Mouse (Mus musculus): Measurements from ENCODE around the gene Ccdc62. TPM values are rescaled to one million over a fixed set of nuclear protein-coding genes. Genes with fewer than 3 reads are reported as not detected.

The Ccdc62 gene
- total and polyA plus RNA-seq, 2 experiments from 2014 or later: 3.7 TPM

- WGBS: 91% methylated on average over 12 of the region's 12 CpGs
- H3K27ac ChIP-seq (ENCODE audit: low read depth, low read length): no peak overlapping the region
- no peak overlapping the region for H3K4me2 ChIP-seq (ENCODE audit: low read depth)
- no peak overlapping the region for H3K4me3 ChIP-seq (ENCODE audit: low read depth, low read length)
- H3K9ac ChIP-seq: no peak overlapping the region
- no peaks in the 10 kb centered on the region for H3K9me3 ChIP-seq (ENCODE audit: low read length)
- no peak for TF ChIP-seq CTCF (IDR thresholded peaks at IDR 0.05; ENCODE audit: low read depth)
- no peaks in the 10 kb centered on the region for H3K4me1 ChIP-seq (ENCODE audit: insufficient read depth)
- ATAC-seq (no peak), DNase-seq (no peak)
- H3K27me3 ChIP-seq (ENCODE audit: insufficient read depth, low read length): no peaks in the 10 kb centered on the region
- no peaks in the 10 kb centered on the region for H3K36me3 ChIP-seq (ENCODE audit: insufficient read depth)
These were observed 3.1 kb downstream of the Ccdc62 start for GRCm38 (mm10) chr5:123933556-123933955.

GRCm38 (mm10) chr5:123933957-123934591, 3.6 kb downstream of the Ccdc62 start:
- ATAC-seq: no peak
- DNase-seq: no peak
- Histone ChIP-seq H3K9ac (no peak overlapping the region), H3K4me2 (ENCODE audit: low read depth) (no peak overlapping the region), H3K4me1 (ENCODE audit: insufficient read depth) (no peaks in the 10 kb centered on the region), H3K9me3 (ENCODE audit: low read length) (no peaks in the 10 kb centered on the region), H3K27ac (ENCODE audit: low read depth, low read length) (no peak overlapping the region), H3K4me3 (ENCODE audit: low read depth, low read length) (no peak overlapping the region), H3K27me3 (ENCODE audit: insufficient read depth, low read length) (no peaks in the 10 kb centered on the region), H3K36me3 (ENCODE audit: insufficient read depth) (no peaks in the 10 kb centered on the region)
- TF ChIP-seq CTCF (IDR thresholded peaks at IDR 0.05; ENCODE audit: low read depth): peak; percentile 50
- WGBS: 48% methylated on average over 18 of the region's 18 CpGs

DNA sequence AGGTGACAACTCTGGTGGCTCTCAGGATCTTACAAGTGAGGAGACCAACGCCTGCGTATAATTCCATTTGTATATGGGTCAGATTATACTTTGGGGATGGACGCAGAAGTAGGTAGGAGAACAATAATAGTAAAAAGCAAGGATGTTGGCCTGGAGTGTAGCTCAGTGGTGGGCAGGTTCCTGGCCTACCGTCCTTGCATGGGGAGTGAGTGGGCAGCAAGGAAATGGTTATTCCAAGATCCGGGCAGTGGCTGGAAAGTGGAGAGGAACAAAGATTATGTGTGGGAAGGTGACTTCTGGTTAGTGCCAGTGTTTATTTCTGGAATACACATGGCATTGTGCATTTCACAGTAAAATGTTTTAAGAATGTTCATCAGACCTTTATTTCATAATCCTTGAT, 5.5 kb downstream of the Ccdc62 start:
- ATAC-seq (no peak), DNase-seq (no peak)
- no peak overlapping the region for H3K4me2 ChIP-seq (ENCODE audit: low read depth)
- H3K36me3 ChIP-seq (ENCODE audit: insufficient read depth): no peaks in the 10 kb centered on the region
- no peaks in the 10 kb centered on the region for H3K4me1 ChIP-seq (ENCODE audit: insufficient read depth)
- no peaks in the 10 kb centered on the region for H3K9me3 ChIP-seq (ENCODE audit: low read length)
- H3K27me3 ChIP-seq (ENCODE audit: insufficient read depth, low read length): no peaks in the 10 kb centered on the region
- H3K27ac ChIP-seq (ENCODE audit: low read depth, low read length): no peak overlapping the region
- TF ChIP-seq CTCF (IDR thresholded peaks at IDR 0.05; ENCODE audit: low read depth): no peak
- WGBS: 93% methylated on average over 5 of the region's 5 CpGs
- no peak overlapping the region for H3K9ac ChIP-seq
- no peak overlapping the region for H3K4me3 ChIP-seq (ENCODE audit: low read depth, low read length)

GRCm38 (mm10) chr5:123938479-123938878, 8.0 kb downstream of the Ccdc62 start:
- DNase-seq (no peak), ATAC-seq (no peak)
- Histone ChIP-seq H3K27ac (ENCODE audit: low read depth, low read length) (no peak overlapping the region), H3K36me3 (ENCODE audit: insufficient read depth) (no peaks in the 10 kb centered on the region), H3K4me2 (ENCODE audit: low read depth) (no peak overlapping the region), H3K9ac (no peak overlapping the region), H3K9me3 (ENCODE audit: low read length) (no peaks in the 10 kb centered on the region), H3K4me3 (ENCODE audit: low read depth, low read length) (no peak overlapping the region), H3K27me3 (ENCODE audit: insufficient read depth, low read length) (no peaks in the 10 kb centered on the region), H3K4me1 (ENCODE audit: insufficient read depth) (no peaks in the 10 kb centered on the region)
- no peak for TF ChIP-seq CTCF (IDR thresholded peaks at IDR 0.05; ENCODE audit: low read depth)
- WGBS: 87% methylated on average over 5 of the region's 5 CpGs

GRCm38 (mm10) chr5:123946546-123946945, 16.1 kb downstream of the Ccdc62 start:
- TF ChIP-seq CTCF (IDR thresholded peaks at IDR 0.05; ENCODE audit: low read depth): no peak
- no peak overlapping the region for H3K4me2 ChIP-seq (ENCODE audit: low read depth)
- DNase-seq (no peak), ATAC-seq (no peak)
- no peaks in the 10 kb centered on the region for H3K27me3 ChIP-seq (ENCODE audit: insufficient read depth, low read length)
- H3K4me3 ChIP-seq (ENCODE audit: low read depth, low read length): no peak overlapping the region
- H3K36me3 ChIP-seq (ENCODE audit: insufficient read depth): no peaks in the 10 kb centered on the region
- H3K27ac ChIP-seq (ENCODE audit: low read depth, low read length): no peak overlapping the region
- no peak overlapping the region for H3K9ac ChIP-seq
- WGBS: 58% methylated on average over 4 of the region's 4 CpGs
- no peaks in the 10 kb centered on the region for H3K4me1 ChIP-seq (ENCODE audit: insufficient read depth)
- no peaks in the 10 kb centered on the region for H3K9me3 ChIP-seq (ENCODE audit: low read length)

GRCm38 (mm10) chr5:123947041-123947761, 16.7 kb downstream of the Ccdc62 start:
- DNase-seq (peak; percentile 85), ATAC-seq (peak; percentile 40; the same call in 1 of the 2 replicates)
- Histone ChIP-seq H3K27ac (ENCODE audit: low read depth, low read length) (no peak overlapping the region), H3K27me3 (ENCODE audit: insufficient read depth, low read length) (no peaks in the 10 kb centered on the region), H3K4me1 (ENCODE audit: insufficient read depth) (no peaks in the 10 kb centered on the region), H3K4me3 (ENCODE audit: low read depth, low read length) (no peak overlapping the region), H3K9ac (no peak overlapping the region), H3K4me2 (ENCODE audit: low read depth) (no peak overlapping the region), H3K9me3 (ENCODE audit: low read length) (no peaks in the 10 kb centered on the region), H3K36me3 (ENCODE audit: insufficient read depth) (no peaks in the 10 kb centered on the region)
- 50% methylated on average over 7 of the region's 7 CpGs for whole genome bisulfite sequencing
- peak; percentile 80 for TF ChIP-seq CTCF (IDR thresholded peaks at IDR 0.05; ENCODE audit: low read depth)

GRCm38 (mm10) chr5:123952365-123953045, 22.0 kb downstream of the Ccdc62 start:
- H3K4me1 ChIP-seq (ENCODE audit: insufficient read depth): no peaks in the 10 kb centered on the region
- H3K4me2 ChIP-seq (ENCODE audit: low read depth): no peak overlapping the region
- 43% methylated on average over 5 of the region's 5 CpGs for WGBS
- no peak overlapping the region for H3K27ac ChIP-seq (ENCODE audit: low read depth, low read length)
- DNase-seq: no peak
- H3K9ac ChIP-seq: no peak overlapping the region
- no peaks in the 10 kb centered on the region for H3K36me3 ChIP-seq (ENCODE audit: insufficient read depth)
- H3K4me3 ChIP-seq (ENCODE audit: low read depth, low read length): no peak overlapping the region
- no peaks in the 10 kb centered on the region for H3K9me3 ChIP-seq (ENCODE audit: low read length)
- no peaks in the 10 kb centered on the region for H3K27me3 ChIP-seq (ENCODE audit: insufficient read depth, low read length)
- no peak for TF ChIP-seq CTCF (IDR thresholded peaks at IDR 0.05; ENCODE audit: low read depth)
- no peak for ATAC-seq

Measured in forebrain, postnatal 0 days (tissue).